Mouse (Mus musculus) megakaryocyte, embryonic 14.5 days (primary cell): ENCODE results near the gene Acads.

Experiments
- FLI1 ChIP-seq: IDR thresholded peaks from 2 replicates; pipeline ENCODE4 v1.6.1; 2012; ENCODE audit warnings: low read length, inconsistent platforms, mixed read lengths
- GATA1 ChIP-seq: IDR thresholded peaks from 3 replicates; pipeline ENCODE4 v1.6.1; 2012; ENCODE audit warnings: mixed read lengths, low read length, inconsistent platforms, borderline replicate concordance

- TF ChIP-seq GATA1 (no peak), FLI1 (no peak)
Observed at GRCm38 (mm10) chr5:115150991-115151390, 31.8 kb upstream of the Acads start.
